In genomic region chr16:33751590-33751989, GRCm38 (mm10) we compare ENCODE assay signal across 9 mouse cellular contexts. TPM values are rescaled to one million over a fixed set of nuclear protein-coding genes. Genes with fewer than 3 reads are reported as not detected.
DNase-seq lines count a peak whose midpoint lies in the region; ATAC-seq and TF ChIP-seq lines count a peak whose summit lies in the region.
"Had no signal": no experiment of that assay in that cellular context is flagged by ENCODE, and none has a peak within 500 bp of the region (broad histone marks: within the 10 kb centered on the region; RNA-seq: fewer than 3 reads in every experiment).

No protein-coding gene starts in this region.

- TF ChIP-seq POLR2A in thymus, adult 2 months (IDR thresholded peaks at IDR 0.05; ENCODE audit: control insufficient read depth, extremely low read depth, insufficient read depth, low read length, poor library complexity), result no peak

- ATAC-seq in hindbrain, embryonic 14.5 days (ENCODE audit: low FRiP score), result no peak
- ATAC-seq in hindbrain, embryonic 16.5 days, result no peak

- no peaks in the 10 kb centered on the region for H3K79me2 ChIP-seq in macrophage (ENCODE audit: inconsistent target)

- no peak overlapping the region for H3K4me3 ChIP-seq in hindbrain, embryonic 14.5 days (replicated peaks; ENCODE audit: low read length)
- no peak overlapping the region for H3K4me3 ChIP-seq in hindbrain, embryonic 16.5 days (ENCODE audit: low read length)
- H3K4me3 ChIP-seq in macrophage (ENCODE audit: inconsistent target), result no peak overlapping the region
- peak overlapping the region; percentile 46 for H3K4me3 ChIP-seq in thymus, adult 2 months (ENCODE audit: control insufficient read depth, insufficient read depth, low read length)
- H3K4me3 ChIP-seq: heart, adult 2 months had no signal

- no peak overlapping the region for H3K27ac ChIP-seq in hindbrain, embryonic 14.5 days
- H3K27ac ChIP-seq in hindbrain, embryonic 16.5 days (ENCODE audit: low read depth, low read length), result no peak overlapping the region
- H3K27ac ChIP-seq in macrophage, result peak overlapping the region; percentile 82
- peak overlapping the region; percentile 91 for H3K27ac ChIP-seq in thymus, adult 2 months (ENCODE audit: control insufficient read depth, insufficient read depth, low read length)
- H3K27ac ChIP-seq: heart, adult 2 months had no signal

- 0 out of 2 replicates have a peak, but pooled peaks cover 3% of the 10 kb centered on the region for H3K36me3 ChIP-seq in hindbrain, embryonic 14.5 days (replicated peaks; ENCODE audit: control insufficient read depth, insufficient read depth)
- H3K36me3 ChIP-seq in hindbrain, embryonic 16.5 days (ENCODE audit: control insufficient read depth, insufficient read depth, low read length), result no peaks in the 10 kb centered on the region
- H3K36me3 ChIP-seq in macrophage (ENCODE audit: inconsistent target), result no peaks in the 10 kb centered on the region
- no peaks in the 10 kb centered on the region for H3K36me3 ChIP-seq in thymus, adult 2 months (ENCODE audit: control insufficient read depth, insufficient read depth, low read length)

- 0 out of 2 replicates have a peak overlapping the region, but pooled peaks have one; percentile 6 for H3K4me2 ChIP-seq in hindbrain, embryonic 14.5 days (replicated peaks)
- H3K4me2 ChIP-seq in hindbrain, embryonic 16.5 days (ENCODE audit: low read length), result no peak overlapping the region

- DNase-seq in hindbrain, embryonic 14.5 days (ENCODE audit: low spot score), result no peak
- peak; percentile 92 for DNase-seq in induced T-regulatory cell, adult 2 months (ENCODE audit: low read depth)
- peak; percentile 69 for DNase-seq in thymus, adult 2 months
- DNase-seq in layer of hippocampus, postnatal 10 days (ENCODE audit: low spot score in 2 of 2), result no peak
- DNase-seq in right cerebral cortex, postnatal 25 days, result no peak
- DNase-seq in cerebellum, postnatal 4 days (ENCODE audit: low spot score in 2 of 2), result no peak

- 75% methylated on average over 12 of the region's 12 CpGs for WGBS in hindbrain, embryonic 14.5 days
- WGBS in hindbrain, embryonic 16.5 days, result 79% methylated on average over 12 of the region's 12 CpGs
- WGBS in macrophage (ENCODE audit: missing documents), result under 1% methylated on average over 12 of the region's 12 CpGs
- 4% methylated on average over 12 of the region's 12 CpGs for WGBS in thymus, adult 2 months

- TF ChIP-seq CTCF in thymus, adult 2 months (IDR thresholded peaks at IDR 0.05; ENCODE audit: borderline replicate concordance, control insufficient read depth, extremely low read depth, insufficient read depth, low read length, poor library complexity), result no peak

- no peaks in the 10 kb centered on the region for H3K27me3 ChIP-seq in hindbrain, embryonic 14.5 days (ENCODE audit: control insufficient read depth, insufficient read depth, low read length)
- no peaks in the 10 kb centered on the region for H3K27me3 ChIP-seq in hindbrain, embryonic 16.5 days (replicated peaks; ENCODE audit: control insufficient read depth, insufficient read depth, low read length)
- no peaks in the 10 kb centered on the region for H3K27me3 ChIP-seq in thymus, adult 2 months (ENCODE audit: control insufficient read depth, insufficient read depth, low read length)

- H3K4me1 ChIP-seq in hindbrain, embryonic 14.5 days (replicated peaks; ENCODE audit: control insufficient read depth, insufficient read depth, low read length), result no peaks in the 10 kb centered on the region
- H3K4me1 ChIP-seq in hindbrain, embryonic 16.5 days (ENCODE audit: control insufficient read depth, insufficient read depth, low read depth, low read length), result no peaks in the 10 kb centered on the region
- peaks cover 24% of the 10 kb centered on the region for H3K4me1 ChIP-seq in thymus, adult 2 months (replicated peaks; ENCODE audit: control insufficient read depth, insufficient read depth, low read length)

- H3K9me3 ChIP-seq in hindbrain, embryonic 14.5 days (ENCODE audit: control insufficient read depth, low read length), result no peaks in the 10 kb centered on the region
- no peaks in the 10 kb centered on the region for H3K9me3 ChIP-seq in hindbrain, embryonic 16.5 days (ENCODE audit: control insufficient read depth, low read length)

- H3K9ac ChIP-seq in hindbrain, embryonic 14.5 days, result no peak overlapping the region
- no peak overlapping the region for H3K9ac ChIP-seq in hindbrain, embryonic 16.5 days (ENCODE audit: low read depth, low read length)

RNA-seq across cellular contexts. Expression of gene Muc13, which starts 42.2 kb away (rescaled TPM):
- not detected in 2 replicates for polyA plus RNA-seq in hindbrain, embryonic 14.5 days (2014; fragmentation: Nextera tagmentation; extraction: Ambion mirVana)
- polyA plus RNA-seq in hindbrain, embryonic 16.5 days (2015; fragmentation: Nextera tagmentation; extraction: Ambion mirVana), result not detected in 2 replicates
- not detected for total RNA-seq in macrophage (2018; cell fraction: chromatin; rRNA removed)
- total RNA-seq in macrophage (2018; cell fraction: cytosol; rRNA removed), result under 1 TPM in 3 of 26 experiments, not detected in 23; 0.04 to 0.07 (median 0.05) TPM
- under 1 TPM in 1 of 26 experiments, not detected in 25; 0.20 TPM for total RNA-seq in macrophage (2018; cell fraction: nucleus; rRNA removed)
- 0.04 TPM in 1 of 3 replicates, not detected in the others for polyA plus RNA-seq in macrophage (2018)
- 5.0 and 5.5 TPM in 2 replicates for polyA plus RNA-seq in thymus, adult 2 months (2012; rRNA removed)
- total RNA-seq in layer of hippocampus, postnatal 10 days (2021), result under 1 TPM in 1 of 2 experiments, not detected in 1; 0.11 TPM
- total RNA-seq: heart, adult 2 months had no signal

Comparison
In these comparisons a context has a peak if more than half of its experiments do, and no peak if none do; other contexts are left out.
1. DNase-seq: peak in induced T-regulatory cell, adult 2 months (single experiment) and thymus, adult 2 months (single experiment); none in hindbrain, embryonic 14.5 days (single experiment), layer of hippocampus, postnatal 10 days (0 of 2), right cerebral cortex, postnatal 25 days (single experiment) and cerebellum, postnatal 4 days (0 of 2).
2. H3K27ac ChIP-seq: peak in macrophage (single experiment) and thymus, adult 2 months (single experiment); none in hindbrain, embryonic 14.5 days (single experiment) and hindbrain, embryonic 16.5 days (single experiment).